Mouse (Mus musculus): ENCODE measurements at regions not wholly inside any gene's neighbourhood (a gene's known extent, or its start where the extent isn't known, plus 50 kb on each side); places are given as distances from the start of the nearest gene placed in this dataset.
"Not testable (repeated sequence)": the region's sequence is repeated elsewhere in the genome, so short reads cannot be mapped to it uniquely, and the experiment has no call there.

GRCm38 (mm10) chr10:36092915-36093314 lies 381.2 kb upstream of the Amd2 start:
- no peak for DNase-seq

- DNase-seq = no peak
Observed at GRCm38 (mm10) chr10:36054681-36055080, 343.0 kb upstream of the Amd2 start.

- DNase-seq = no peak
Observed at GRCm38 (mm10) chr10:36036476-36036875, 324.8 kb upstream of the Amd2 start.

GRCm38 (mm10) chr10:35998869-35999268 lies 287.2 kb upstream of the Amd2 start:
- DNase-seq = not testable (repeated sequence)

- peak; percentile 50 for DNase-seq
Observed at GRCm38 (mm10) chr10:35949056-35949455, 237.4 kb upstream of the Amd2 start.

GRCm38 (mm10) chr10:35946006-35946405 lies 234.3 kb upstream of the Amd2 start:
- DNase-seq = no peak

GRCm38 (mm10) chr10:35943336-35943735 lies 231.6 kb upstream of the Amd2 start:
- DNase-seq = no peak

- DNase-seq = no peak
Observed at GRCm38 (mm10) chr10:35940641-35941040, 228.9 kb upstream of the Amd2 start.

Measured in kidney, adult 9 months (tissue).